ENCODE assay signal across 11 mouse cellular contexts in the genomic region with DNA sequence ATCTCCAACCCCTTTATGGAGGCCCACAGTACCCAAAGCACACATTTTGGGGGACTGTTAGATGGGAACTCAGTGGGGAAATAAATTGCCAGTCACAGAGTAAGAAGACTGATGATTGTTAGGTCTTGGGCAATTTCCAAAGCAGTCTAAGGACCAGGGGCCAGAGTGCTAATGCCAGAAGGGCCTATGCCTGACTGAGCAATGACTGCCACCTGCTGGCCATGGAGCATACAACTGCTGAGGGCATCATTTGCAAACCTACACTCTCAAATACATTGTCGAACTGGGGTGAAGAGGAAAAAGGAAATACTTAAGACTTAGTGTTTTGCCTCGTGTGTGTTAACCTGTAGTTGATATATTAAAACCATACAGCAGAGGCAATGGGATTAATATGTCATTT. TPM values are rescaled to one million over a fixed set of nuclear protein-coding genes. Genes with fewer than 3 reads are reported as not detected.
DNase-seq lines count a peak whose midpoint lies in the region; ATAC-seq lines count a peak whose summit lies in the region.
"Not testable (repeated sequence)": the region's sequence is repeated elsewhere in the genome, so short reads cannot be mapped to it uniquely, and the experiment has no call there.
"Had no signal": no experiment of that assay in that cellular context is flagged by ENCODE, and none has a peak within 500 bp of the region (broad histone marks: within the 10 kb centered on the region; RNA-seq: fewer than 3 reads in every experiment).

No protein-coding gene starts in this region.

- DNase-seq in ZHBTc4 (ENCODE audit: low read depth, low spot score): peak; percentile 37
- DNase-seq in cerebellum, postnatal 14 days: peak; percentile 36 to 64
- DNase-seq in hindbrain, embryonic 14.5 days (ENCODE audit: low spot score): peak; percentile 46
- DNase-seq in layer of hippocampus, adult 9-11 months: peak; percentile 16
- peak; percentile 17 to 33 for DNase-seq in lung, postnatal 4 days
- DNase-seq in retina, postnatal 7 days (ENCODE audit: low read depth, low spot score): peak; percentile 5
- peak; percentile 7 for DNase-seq in urinary bladder, postnatal 25 days (ENCODE audit: low spot score)

- H3K9me3 ChIP-seq in forebrain, embryonic 16.5 days (ENCODE audit: control insufficient read depth, low read length); hindbrain, embryonic 14.5 days (ENCODE audit: control insufficient read depth, low read length): not testable (repeated sequence)

- H3K36me3 ChIP-seq in forebrain, embryonic 16.5 days (ENCODE audit: control insufficient read depth, insufficient read depth); hindbrain, embryonic 14.5 days (replicated peaks; ENCODE audit: control insufficient read depth, insufficient read depth): not testable (repeated sequence)

- 28% methylated on average over 2 of the region's 2 CpGs for WGBS in forebrain, embryonic 16.5 days
- WGBS in hindbrain, embryonic 14.5 days: 52% methylated on average over 2 of the region's 2 CpGs

- H3K27ac ChIP-seq in forebrain, embryonic 16.5 days (ENCODE audit: low read length); hindbrain, embryonic 14.5 days: not testable (repeated sequence)

- ATAC-seq in forebrain, embryonic 16.5 days: peak; percentile 62
- peak; percentile 64; the same call in 1 of the 2 replicates for ATAC-seq in hindbrain, embryonic 14.5 days (ENCODE audit: low FRiP score)

- H3K27me3 ChIP-seq in forebrain, embryonic 16.5 days (replicated peaks; ENCODE audit: control insufficient read depth, insufficient read depth, low read length); hindbrain, embryonic 14.5 days (ENCODE audit: control insufficient read depth, insufficient read depth, low read length): not testable (repeated sequence)

- not testable (repeated sequence) for H3K4me1 ChIP-seq in forebrain, embryonic 16.5 days (replicated peaks; ENCODE audit: control insufficient read depth, insufficient read depth, low read length); hindbrain, embryonic 14.5 days (replicated peaks; ENCODE audit: control insufficient read depth, insufficient read depth, low read length)

- H3K9ac ChIP-seq in forebrain, embryonic 16.5 days (replicated peaks; ENCODE audit: low read depth, low read length); hindbrain, embryonic 14.5 days: not testable (repeated sequence)

- H3K4me3 ChIP-seq in forebrain, embryonic 16.5 days (replicated peaks; ENCODE audit: low read length); hindbrain, embryonic 14.5 days (replicated peaks; ENCODE audit: low read length): not testable (repeated sequence)

- H3K4me2 ChIP-seq in forebrain, embryonic 16.5 days (ENCODE audit: low read length); hindbrain, embryonic 14.5 days (replicated peaks): not testable (repeated sequence)

RNA-seq across cellular contexts. Expression of gene Cybb, which starts 32.4 kb away (rescaled TPM):
- polyA plus RNA-seq in forebrain, embryonic 16.5 days (2015; fragmentation: Nextera tagmentation; extraction: Ambion mirVana): 0.23 and 0.31 TPM in 2 replicates
- 0.62 and 0.86 TPM in 2 replicates for polyA plus RNA-seq in hindbrain, embryonic 14.5 days (2014; fragmentation: Nextera tagmentation; extraction: Ambion mirVana)

RNA-seq across cellular contexts. Expression of gene H2al1o, which starts 52.2 kb away (rescaled TPM):
- polyA plus RNA-seq in forebrain, embryonic 16.5 days (2015; fragmentation: Nextera tagmentation; extraction: Ambion mirVana): not detected in 2 replicates
- polyA plus RNA-seq in hindbrain, embryonic 14.5 days (2014; fragmentation: Nextera tagmentation; extraction: Ambion mirVana): not detected in 2 replicates
- polyA plus RNA-seq: embryonic facial prominence, embryonic 12.5 days; heart, embryonic 16.5 days; liver, embryonic 11.5 days had no signal
